ENCODE assay signal across 18 mouse cellular contexts in the genomic region with DNA sequence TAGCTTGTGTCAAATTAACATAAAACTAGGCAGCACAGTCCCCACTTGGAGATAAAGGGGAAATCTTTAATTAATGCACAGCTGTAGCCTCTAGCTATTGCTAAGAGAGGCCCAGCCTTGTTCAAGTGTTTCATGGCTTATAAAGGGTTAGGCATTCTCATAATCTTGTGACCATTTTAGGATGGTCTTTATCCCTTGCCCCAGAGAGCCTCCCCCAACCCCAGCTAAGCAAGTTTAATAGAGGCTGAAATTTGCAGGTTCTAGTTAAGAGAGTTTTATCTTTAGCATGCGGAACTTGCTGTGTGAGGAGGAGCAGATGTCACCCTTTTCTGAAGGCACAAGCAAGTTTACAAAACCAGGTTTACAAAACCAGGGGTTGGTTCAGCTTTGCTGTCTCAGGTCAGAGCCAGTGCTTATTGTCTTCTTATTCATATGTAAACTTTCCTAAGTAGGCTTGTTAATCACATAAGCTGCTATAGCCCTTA.
DNase-seq lines count a peak whose midpoint lies in the region; ATAC-seq and TF ChIP-seq lines count a peak whose summit lies in the region.
"Had no signal": no experiment of that assay in that cellular context is flagged by ENCODE, and none has a peak within 500 bp of the region (broad histone marks: within the 10 kb centered on the region; RNA-seq: fewer than 3 reads in every experiment).

No protein-coding gene starts in this region.

- H3K4me3 ChIP-seq in E14TG2a.4 (replicated peaks; ENCODE audit: low read length): peak overlapping the region; percentile 48
- H3K4me3 ChIP-seq in forebrain, embryonic 11.5 days (ENCODE audit: low read depth, low read length): no peak overlapping the region
- H3K4me3 ChIP-seq in liver, embryonic 15.5 days (replicated peaks): no peak overlapping the region
- no peak overlapping the region for H3K4me3 ChIP-seq in layer of hippocampus, adult 2 months
- H3K4me3 ChIP-seq in intestine, embryonic 16.5 days (ENCODE audit: low read length): no peak overlapping the region
- H3K4me3 ChIP-seq: heart, embryonic 13.5 days; hindbrain, embryonic 10.5 days; left cerebral cortex, adult 2 months; myocyte had no signal

- peak; percentile 12 for DNase-seq in ES-CJ7 (ENCODE audit: low read depth, low spot score)
- no peak for DNase-seq in forebrain, embryonic 11.5 days (ENCODE audit: low spot score)
- DNase-seq in layer of hippocampus, adult 2 months (ENCODE audit: low spot score in 2 of 2): no peak
- DNase-seq in thymus, postnatal 36 days: no peak
- DNase-seq: adrenal gland, adult 8-10 months; cerebellum, postnatal 10 days; gastrocnemius, postnatal 10 days; kidney, adult 2 months; kidney, postnatal 4 days; lung, postnatal 36 days; thymus, postnatal 4 days had no signal

- H3K9ac ChIP-seq in forebrain, embryonic 11.5 days (ENCODE audit: low read length): no peak overlapping the region
- no peak overlapping the region for H3K9ac ChIP-seq in liver, embryonic 15.5 days
- no peak overlapping the region for H3K9ac ChIP-seq in intestine, embryonic 16.5 days (ENCODE audit: low read depth, low read length)
- H3K9ac ChIP-seq: heart, embryonic 13.5 days had no signal

- no peak overlapping the region for H3K4me2 ChIP-seq in forebrain, embryonic 11.5 days (ENCODE audit: low read depth, low read length, severe bottlenecking)
- H3K4me2 ChIP-seq in liver, embryonic 15.5 days: no peak overlapping the region
- no peak overlapping the region for H3K4me2 ChIP-seq in intestine, embryonic 16.5 days (ENCODE audit: low read depth, low read length)
- H3K4me2 ChIP-seq: heart, embryonic 13.5 days had no signal

- H3K36me3 ChIP-seq in E14TG2a.4 (ENCODE audit: insufficient read depth, low read length): peaks cover 82% of the 10 kb centered on the region
- no peaks in the 10 kb centered on the region for H3K36me3 ChIP-seq in forebrain, embryonic 11.5 days (ENCODE audit: control insufficient read depth, insufficient read depth, low read length)
- H3K36me3 ChIP-seq in liver, embryonic 15.5 days (replicated peaks): 0 out of 2 replicates have a peak, but pooled peaks cover 3% of the 10 kb centered on the region
- H3K36me3 ChIP-seq in intestine, embryonic 16.5 days (ENCODE audit: control insufficient read depth, insufficient read depth, low read length): no peaks in the 10 kb centered on the region

- H3K9me3 ChIP-seq in E14TG2a.4 (ENCODE audit: low read length): no peaks in the 10 kb centered on the region
- H3K9me3 ChIP-seq in forebrain, embryonic 11.5 days (ENCODE audit: control insufficient read depth, low read length): no peaks in the 10 kb centered on the region
- H3K9me3 ChIP-seq in liver, embryonic 15.5 days (replicated peaks): no peaks in the 10 kb centered on the region
- no peaks in the 10 kb centered on the region for H3K9me3 ChIP-seq in intestine, embryonic 16.5 days (ENCODE audit: control insufficient read depth, low read length)
- H3K9me3 ChIP-seq: heart, embryonic 13.5 days; hindbrain, embryonic 10.5 days had no signal

- TF ChIP-seq CTCF in E14TG2a.4 (conservative IDR thresholded peaks at IDR 0.05; ENCODE audit: low read length): no peak
- TF ChIP-seq CTCF in layer of hippocampus, adult 2 months (conservative IDR thresholded peaks at IDR 0.05): no peak

- H3K4me1 ChIP-seq in E14TG2a.4 (replicated peaks; ENCODE audit: low read depth, low read length): peaks cover 88% of the 10 kb centered on the region
- no peaks in the 10 kb centered on the region for H3K4me1 ChIP-seq in forebrain, embryonic 11.5 days (replicated peaks; ENCODE audit: control insufficient read depth, insufficient read depth, low read length)
- peaks cover 12% of the 10 kb centered on the region for H3K4me1 ChIP-seq in liver, embryonic 15.5 days (replicated peaks)
- no peaks in the 10 kb centered on the region for H3K4me1 ChIP-seq in intestine, embryonic 16.5 days (ENCODE audit: control insufficient read depth, insufficient read depth, low read length)
- H3K4me1 ChIP-seq: heart, embryonic 13.5 days had no signal

- ATAC-seq in forebrain, embryonic 11.5 days (replicated peaks; ENCODE audit: low FRiP score): peak; percentile 80
- no peak for ATAC-seq in liver, embryonic 15.5 days (ENCODE audit: insufficient read depth)
- no peak for ATAC-seq in intestine, embryonic 16.5 days

- H3K27ac ChIP-seq in forebrain, embryonic 11.5 days (ENCODE audit: low read depth, low read length): no peak overlapping the region
- 0 out of 2 replicates have a peak overlapping the region, but pooled peaks have one; percentile 11 for H3K27ac ChIP-seq in liver, embryonic 15.5 days (replicated peaks)
- no peak overlapping the region for H3K27ac ChIP-seq in layer of hippocampus, adult 2 months
- no peak overlapping the region for H3K27ac ChIP-seq in intestine, embryonic 16.5 days (ENCODE audit: low read length)
- H3K27ac ChIP-seq: heart, embryonic 13.5 days; hindbrain, embryonic 10.5 days; left cerebral cortex, adult 2 months had no signal

- 41% methylated on average over 1 of the region's 1 CpGs for WGBS in forebrain, embryonic 11.5 days
- 54% methylated on average over 1 of the region's 1 CpGs for WGBS in liver, embryonic 15.5 days (ENCODE audit: insufficient replicate concordance)
- WGBS in intestine, embryonic 16.5 days: 72% methylated on average over 1 of the region's 1 CpGs

- no peaks in the 10 kb centered on the region for H3K27me3 ChIP-seq in E14TG2a.4 (ENCODE audit: insufficient read depth, low read length)
- H3K27me3 ChIP-seq in forebrain, embryonic 11.5 days (ENCODE audit: control insufficient read depth, insufficient read depth, low read length): no peaks in the 10 kb centered on the region
- no peaks in the 10 kb centered on the region for H3K27me3 ChIP-seq in liver, embryonic 15.5 days
- H3K27me3 ChIP-seq in intestine, embryonic 16.5 days (replicated peaks; ENCODE audit: control insufficient read depth, insufficient read depth, low read length): no peaks in the 10 kb centered on the region
- H3K27me3 ChIP-seq: heart, embryonic 13.5 days had no signal
